Mouse (Mus musculus) layer of hippocampus, postnatal 14 days (tissue): ENCODE data around the gene 1700006A11Rik. TPM values are rescaled to one million over a fixed set of nuclear protein-coding genes. Genes with fewer than 3 reads are reported as not detected.
A peak's percentile ranks its signal among the peaks of the same experiment; 100 is the strongest.
"Not testable (repeated sequence)": the region's sequence is repeated elsewhere in the genome, so short reads cannot be mapped to it uniquely, and the experiment has no call there.

Experiments used
- DNase-seq, 2 experiments: peaks; one replicate each; pipeline ENCODE4 v3.0.0; 2021 to 2022; ENCODE audit warnings: low spot score in 2 of 2, mixed read lengths in 1 of 2
- long read RNA-seq, 2 experiments: library from polyadenylated mRNA; stranded (forward); transcript quantifications; one replicate each; pipeline ENCODE4 v2.0.0; 2021
- total RNA-seq, 2 experiments: library from RNA; stranded (reverse); gene quantifications; 2 replicates each; pipeline ENCODE4 v1.2.3; 2021

1700006A11Rik gene
- not detected for total RNA-seq
- long read RNA-seq, experiment 1 = 0 reads
- long read RNA-seq, experiment 2 = 0 reads

DNA sequence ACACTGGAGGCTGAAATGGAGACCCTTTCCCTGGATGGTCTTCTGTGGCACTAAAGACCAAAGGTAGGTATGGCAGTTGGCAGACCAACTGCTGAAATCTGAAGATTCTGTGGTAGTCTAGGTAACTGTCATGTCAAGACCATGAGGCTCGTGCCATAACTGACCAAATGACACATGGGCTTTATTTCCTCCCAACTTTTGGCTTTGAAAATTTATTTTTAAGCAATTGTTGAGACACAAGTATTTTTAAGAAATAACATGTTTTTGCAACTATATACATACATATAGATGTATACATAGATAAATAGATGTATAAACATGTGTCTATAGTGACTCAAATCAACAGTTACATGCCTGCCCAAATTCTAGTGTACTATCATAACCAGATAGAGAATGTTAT lies at the start of gene 1700006A11Rik:
TSS of gene 1700006A11Rik (minus strand) at position 101 of the 400 bp plus-strand sequence.
- no peak for DNase-seq

DNA sequence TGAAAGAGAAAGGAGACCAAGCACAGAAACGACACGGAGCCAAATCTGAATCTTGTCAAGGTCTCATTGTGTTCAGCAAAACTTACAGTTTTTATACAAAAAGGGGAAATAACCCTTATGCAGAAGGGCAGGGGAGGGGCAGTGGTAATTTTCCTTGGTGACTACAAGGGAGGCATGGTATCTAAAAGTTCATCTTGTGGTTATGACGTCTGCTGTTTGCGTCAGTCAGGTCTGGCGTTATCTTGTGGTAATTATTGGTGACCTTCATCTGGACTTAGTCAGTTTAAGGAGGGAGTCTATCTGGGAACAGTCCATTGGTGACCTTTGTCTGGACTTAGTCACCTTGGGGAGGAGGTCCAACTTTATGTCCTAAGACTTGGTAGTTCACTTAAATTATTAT lies 48.5 kb upstream of the 1700006A11Rik start:
- not testable (repeated sequence) for DNase-seq

- peak in 1 of 2 experiments; percentile 4 for DNase-seq
Measured at GRCm38 (mm10) chr3:124466102-124466730, 40.4 kb upstream of the 1700006A11Rik start.

DNA sequence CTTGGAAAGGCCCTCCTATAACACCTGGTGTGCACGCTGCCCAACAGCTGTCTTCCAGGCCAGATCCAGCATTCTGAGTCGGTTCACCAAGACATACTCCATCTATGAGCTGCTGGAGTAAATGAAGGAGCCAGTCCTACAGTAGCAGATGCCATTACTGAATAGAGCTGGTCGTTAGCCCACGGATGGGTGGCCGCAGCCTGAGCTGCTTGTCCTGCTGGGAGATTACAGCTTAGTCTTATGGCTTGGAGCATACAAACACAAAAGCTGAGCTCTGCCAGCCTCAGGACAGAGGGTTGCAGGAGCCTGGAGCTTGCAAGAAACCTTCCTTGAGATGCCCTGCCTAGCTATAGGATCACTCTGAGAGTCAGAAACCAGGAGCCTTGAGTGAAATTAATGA lies 33.6 kb downstream of the 1700006A11Rik start:
- no peak for DNase-seq

GRCm38 (mm10) chr3:124390101-124390500 lies 35.7 kb downstream of the 1700006A11Rik start:
- DNase-seq = no peak

GRCm38 (mm10) chr3:124389650-124390049 lies 36.2 kb downstream of the 1700006A11Rik start:
- no peak for DNase-seq

DNA sequence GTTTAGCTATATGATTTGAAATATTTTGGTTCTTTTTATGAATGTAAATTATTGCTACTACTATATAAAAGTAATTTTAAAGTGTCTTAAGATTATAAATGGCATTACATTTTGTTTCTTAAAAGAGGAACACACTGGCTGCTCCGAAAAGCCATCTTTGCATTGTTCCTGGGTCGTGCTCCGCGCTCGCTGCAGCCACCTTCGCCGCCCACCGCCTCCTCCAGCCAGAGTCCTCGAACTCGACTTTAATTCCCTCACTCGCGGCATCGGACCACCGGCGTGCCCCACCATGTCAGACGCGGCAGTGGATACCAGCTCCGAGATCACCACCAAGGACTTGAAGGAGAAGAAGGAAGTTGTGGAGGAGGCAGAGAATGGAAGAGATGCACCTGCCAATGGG lies 40.5 kb downstream of the 1700006A11Rik start:
- DNase-seq = not testable (repeated sequence)

- DNase-seq = no peak
Measured at GRCm38 (mm10) chr3:124372031-124372430, 53.8 kb downstream of the 1700006A11Rik start.

GRCm38 (mm10) chr3:124357533-124357932 lies 68.3 kb downstream of the 1700006A11Rik start:
- DNase-seq = peak in 1 of 2 experiments; percentile 13

Other genes with a start within 250 kb of the 1700006A11Rik start
- 10 to 100 TPM; 16.6 to 17.8 TPM for gene Tram1l1, start 105.2 kb downstream of the 1700006A11Rik start, total RNA-seq
- not detected for gene 1700003H04Rik, start 155.1 kb upstream of the 1700006A11Rik start, total RNA-seq